Mouse (Mus musculus) limb, embryonic 13.5 days (tissue): ENCODE measurements at regions not wholly inside any gene's neighbourhood (a gene's known extent, or its start where the extent isn't known, plus 50 kb on each side); places are given as distances from the start of the nearest gene placed in this dataset.

Source experiments
- ATAC-seq: fragments of 200-750 bp; cut with Nextera tagmentation; 2 replicates; pipeline ENCODE4 v1.8.0; 2017; ENCODE audit warnings: low read depth, moderate number of reproducible peaks, moderate TSS enrichment; ENCODE audit not compliant: low FRiP score
- H3K27ac ChIP-seq: fragments of 300-500 bp; sonication (generic); 2 replicates; pipeline ENCODE4 v1.5.1; 2015; ENCODE audit warnings: inconsistent platforms, mild to moderate bottlenecking, moderate library complexity
- H3K27me3 ChIP-seq: fragments of 300-500 bp; sonication (generic); 2 replicates; pipeline ENCODE4 v1.6.1; 2015; ENCODE audit warnings: mild to moderate bottlenecking, inconsistent platforms
- H3K36me3 ChIP-seq: fragments of 300-500 bp; sonication (generic); 2 replicates; pipeline ENCODE4 v1.6.1; 2015; ENCODE audit warnings: inconsistent platforms, mild to moderate bottlenecking, moderate library complexity
- H3K4me1 ChIP-seq: fragments of 300-500 bp; sonication (generic); 2 replicates; pipeline ENCODE4 v1.6.1; 2015; ENCODE audit warnings: inconsistent platforms
- H3K4me2 ChIP-seq: fragments of 300-500 bp; sonication (generic); replicated peaks from 2 replicates; pipeline ENCODE4 v1.6.1; 2015; ENCODE audit warnings: inconsistent platforms, mild to moderate bottlenecking, moderate library complexity
- H3K4me3 ChIP-seq: fragments of 300-500 bp; sonication (generic); 2 replicates; pipeline ENCODE4 v1.5.1; 2015; ENCODE audit warnings: moderate library complexity, mild to moderate bottlenecking, inconsistent platforms
- H3K9ac ChIP-seq: fragments of 300-500 bp; sonication (generic); 2 replicates; pipeline ENCODE4 v1.6.1; 2015; ENCODE audit warnings: mild to moderate bottlenecking, inconsistent platforms
- H3K9me3 ChIP-seq: fragments of 300-500 bp; sonication (generic); 2 replicates; pipeline ENCODE4 v1.6.1; 2016; ENCODE audit warnings: inconsistent platforms
- WGBS: fragments of 180-500 bp; shearing (Covaris S2); methylation state at CpG from one replicate; pipeline ENCODE4 v1.1.7; 2015; 5-methylcytosine and 5-hydroxymethylcytosine counted together

DNA sequence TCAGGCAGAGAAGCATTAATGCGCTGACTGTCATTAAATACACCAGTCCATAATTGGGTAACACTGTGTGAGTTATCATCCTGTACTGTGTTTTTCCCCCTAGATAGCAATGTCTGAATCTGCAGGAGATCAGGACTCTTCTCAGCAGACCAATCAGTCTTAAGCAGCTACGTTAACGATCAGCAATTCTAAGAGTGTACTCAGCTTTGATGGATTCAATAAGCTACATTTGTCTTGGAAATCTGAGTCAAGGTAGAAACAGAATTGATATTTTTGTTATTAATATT lies 442.8 kb upstream of the Nr2f1 start:
- 82% methylated on average over 3 of the region's 3 CpGs for WGBS
- Histone ChIP-seq H3K9me3 (no peaks in the 10 kb centered on the region), H3K4me3 (no peak overlapping the region), H3K4me2 (no peak overlapping the region), H3K4me1 (no peaks in the 10 kb centered on the region), H3K27me3 (no peaks in the 10 kb centered on the region), H3K27ac (no peak overlapping the region), H3K9ac (no peak overlapping the region), H3K36me3 (no peaks in the 10 kb centered on the region)
- no peak for ATAC-seq

DNA sequence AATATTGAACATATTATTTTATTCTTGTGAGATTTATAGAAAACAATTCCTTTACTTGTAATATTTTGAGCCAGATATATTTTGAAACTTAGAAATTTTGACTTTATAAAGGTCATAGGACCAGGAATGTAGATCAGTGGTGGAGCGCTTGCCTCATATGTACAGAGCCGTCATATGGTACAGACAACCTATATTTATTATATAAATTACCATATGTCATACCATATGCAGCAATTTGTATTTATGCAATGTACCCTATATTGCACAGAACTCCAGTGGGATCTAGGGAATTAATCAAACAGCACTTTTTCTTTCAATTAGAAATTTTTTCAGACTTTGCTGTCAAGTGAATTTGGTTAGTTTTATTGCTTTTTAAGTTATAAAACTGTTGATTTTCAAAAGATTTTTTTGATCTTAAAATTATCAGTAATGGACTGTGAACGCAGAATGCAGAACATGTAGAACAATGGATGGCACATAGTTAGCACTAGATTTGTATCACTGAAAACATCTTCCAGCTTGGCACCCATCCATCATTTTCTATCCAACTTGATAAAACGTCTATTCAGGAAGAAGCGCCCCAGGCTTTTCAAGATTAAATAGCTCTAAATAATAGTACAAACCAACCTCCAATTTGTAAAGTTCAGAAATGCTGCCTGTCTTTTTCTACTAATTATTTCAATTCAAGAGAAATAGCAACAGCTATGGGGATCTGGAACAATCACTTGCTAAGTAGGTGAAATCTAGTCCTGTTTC lies 442.3 kb upstream of the Nr2f1 start:
- Histone ChIP-seq H3K4me2 (no peak overlapping the region), H3K36me3 (no peaks in the 10 kb centered on the region), H3K4me1 (no peaks in the 10 kb centered on the region), H3K27ac (no peak overlapping the region), H3K27me3 (no peaks in the 10 kb centered on the region), H3K9me3 (no peaks in the 10 kb centered on the region), H3K9ac (no peak overlapping the region), H3K4me3 (no peak overlapping the region)
- WGBS = 85% methylated on average over 5 of the region's 5 CpGs
- ATAC-seq = no peak

DNA sequence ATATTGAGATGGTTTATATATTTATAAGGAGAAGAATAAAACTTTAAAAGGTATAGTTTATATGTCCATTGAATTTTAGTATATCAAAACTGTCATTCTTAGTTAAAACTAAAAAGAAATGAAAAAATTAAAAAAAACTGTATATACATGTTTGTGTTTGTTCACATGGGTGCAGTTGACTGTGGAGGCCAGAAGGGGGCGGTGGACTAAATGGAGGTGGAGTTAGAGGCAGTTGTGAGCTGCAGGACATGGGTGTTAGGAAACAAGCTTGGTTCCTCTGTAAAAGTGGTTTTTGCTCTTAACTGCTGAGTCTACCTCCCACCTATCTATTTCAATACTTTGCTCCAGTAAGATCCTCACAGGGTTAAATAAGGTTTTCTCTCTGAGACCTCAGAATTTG lies 440.8 kb upstream of the Nr2f1 start:
- 67% methylated on average over 1 of the region's 1 CpGs for WGBS
- no peak for ATAC-seq
- H3K4me1 ChIP-seq = no peaks in the 10 kb centered on the region
- H3K36me3 ChIP-seq = no peaks in the 10 kb centered on the region
- no peak overlapping the region for H3K4me2 ChIP-seq
- no peaks in the 10 kb centered on the region for H3K9me3 ChIP-seq
- no peak overlapping the region for H3K9ac ChIP-seq
- no peaks in the 10 kb centered on the region for H3K27me3 ChIP-seq
- no peak overlapping the region for H3K27ac ChIP-seq
- H3K4me3 ChIP-seq = no peak overlapping the region

DNA sequence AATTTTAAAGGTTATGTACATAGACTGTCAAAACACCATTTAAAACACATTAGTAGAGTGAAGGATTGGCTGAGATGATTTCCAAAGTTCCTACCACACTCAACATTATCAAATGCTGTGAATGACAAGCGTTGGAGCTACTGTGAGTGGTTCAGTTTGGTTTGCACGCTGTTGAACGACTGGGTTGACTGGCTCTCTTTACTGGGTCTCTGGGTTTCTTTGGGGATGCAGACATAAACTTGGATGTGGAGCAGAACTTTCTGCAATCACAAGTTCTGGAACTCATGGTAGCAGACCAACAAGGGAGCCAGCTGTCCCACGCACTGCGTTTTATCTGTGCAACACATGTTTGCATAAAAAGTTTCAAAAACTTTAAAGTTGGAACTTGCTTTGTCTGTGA lies 438.9 kb upstream of the Nr2f1 start:
- no peaks in the 10 kb centered on the region for H3K36me3 ChIP-seq
- H3K4me2 ChIP-seq = no peak overlapping the region
- ATAC-seq = no peak
- H3K4me1 ChIP-seq = no peaks in the 10 kb centered on the region
- no peak overlapping the region for H3K9ac ChIP-seq
- 87% methylated on average over 5 of the region's 5 CpGs for WGBS
- no peaks in the 10 kb centered on the region for H3K27me3 ChIP-seq
- no peaks in the 10 kb centered on the region for H3K9me3 ChIP-seq
- H3K4me3 ChIP-seq = no peak overlapping the region
- H3K27ac ChIP-seq = no peak overlapping the region

DNA sequence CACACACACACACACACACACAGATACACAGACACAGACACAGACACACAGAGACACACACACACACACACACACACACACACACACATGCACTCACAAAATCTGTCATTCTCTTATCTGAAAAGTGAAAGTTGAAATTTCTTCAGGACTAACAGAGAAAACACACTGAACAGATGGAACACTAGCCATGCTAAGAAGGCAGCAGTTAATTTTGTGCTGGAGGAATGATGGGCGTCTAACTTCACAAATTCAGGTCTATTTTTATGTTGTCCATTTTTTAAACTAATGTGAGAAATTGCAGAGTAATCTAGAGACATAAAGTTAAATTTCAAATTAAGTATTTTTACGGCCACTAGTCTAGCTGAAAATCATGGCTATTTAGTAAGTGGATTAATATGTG lies 432.1 kb upstream of the Nr2f1 start:
- ATAC-seq = no peak
- WGBS = 84% methylated on average over 2 of the region's 2 CpGs
- Histone ChIP-seq H3K4me2 (no peak overlapping the region), H3K27me3 (no peaks in the 10 kb centered on the region), H3K4me1 (0 out of 2 replicates have a peak, but pooled peaks cover 8% of the 10 kb centered on the region), H3K27ac (no peak overlapping the region), H3K4me3 (no peak overlapping the region), H3K36me3 (no peaks in the 10 kb centered on the region), H3K9ac (no peak overlapping the region), H3K9me3 (no peaks in the 10 kb centered on the region)

DNA sequence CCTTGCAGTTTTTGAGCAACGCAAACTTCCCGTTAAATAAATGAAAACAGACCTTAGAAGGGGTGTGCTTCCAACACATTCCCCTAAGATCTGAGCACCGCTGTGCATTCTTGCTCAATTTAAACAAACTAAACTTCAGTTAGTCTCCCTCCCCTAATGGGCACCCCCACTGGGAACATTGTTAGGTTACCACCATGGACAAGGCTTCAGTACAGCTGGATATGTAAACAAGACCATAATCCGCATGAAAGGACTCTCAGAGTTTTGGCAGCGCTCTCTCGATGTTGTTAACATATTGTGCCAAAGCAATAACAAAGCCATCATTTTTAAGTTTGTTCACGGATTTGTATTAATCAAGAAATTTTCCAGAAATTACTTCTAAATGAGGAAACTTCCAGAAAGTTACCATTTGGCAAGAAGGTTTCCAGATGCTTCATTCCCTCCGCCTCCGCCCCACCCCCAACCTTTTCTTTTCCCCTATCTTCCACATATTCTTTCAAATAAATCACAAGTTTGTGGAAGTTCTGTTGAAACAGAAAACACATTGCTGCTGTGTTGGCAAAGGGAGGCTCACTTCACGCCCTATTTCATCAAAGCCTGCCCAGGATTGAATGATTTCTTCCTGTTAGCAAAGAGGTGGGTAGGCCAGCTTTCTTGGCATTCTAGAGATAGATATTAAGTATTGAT lies 429.6 kb upstream of the Nr2f1 start:
- H3K4me3 ChIP-seq = no peak overlapping the region
- ATAC-seq = peak; percentile 83
- H3K27ac ChIP-seq = no peak overlapping the region
- peak overlapping the region; percentile 40 for H3K4me2 ChIP-seq
- no peaks in the 10 kb centered on the region for H3K9me3 ChIP-seq
- peaks cover 17% of the 10 kb centered on the region; the same call in 1 of the 2 replicates for H3K4me1 ChIP-seq
- no peaks in the 10 kb centered on the region for H3K27me3 ChIP-seq
- no peaks in the 10 kb centered on the region for H3K36me3 ChIP-seq
- H3K9ac ChIP-seq = no peak overlapping the region
- 16% methylated on average over 10 of the region's 10 CpGs for WGBS

DNA sequence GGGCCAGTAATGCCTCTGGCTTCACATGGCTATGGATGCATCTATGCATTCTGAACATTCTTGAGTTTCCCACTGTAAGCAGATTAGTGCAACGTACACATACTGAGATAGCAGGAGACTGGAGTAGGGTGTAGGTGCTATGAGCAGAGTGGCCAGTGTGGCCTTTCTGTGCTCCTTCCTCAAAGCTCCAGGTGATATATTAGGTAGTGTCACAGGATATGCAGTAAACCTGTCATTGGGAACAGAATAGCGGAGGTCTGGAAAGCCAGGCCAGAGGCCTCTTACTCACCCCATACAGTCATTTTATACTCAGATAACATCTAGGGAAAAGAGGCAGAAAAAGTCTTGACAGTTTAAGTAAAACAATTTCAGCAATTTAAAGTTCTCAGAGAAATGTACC lies 424.1 kb upstream of the Nr2f1 start:
- Histone ChIP-seq H3K27ac (no peak overlapping the region), H3K4me2 (no peak overlapping the region), H3K4me3 (no peak overlapping the region), H3K9ac (no peak overlapping the region), H3K9me3 (no peaks in the 10 kb centered on the region), H3K36me3 (no peaks in the 10 kb centered on the region), H3K27me3 (no peaks in the 10 kb centered on the region), H3K4me1 (peaks cover 9% of the 10 kb centered on the region; the same call in 1 of the 2 replicates)
- ATAC-seq = no peak
- 40% methylated on average over 2 of the region's 2 CpGs for WGBS

DNA sequence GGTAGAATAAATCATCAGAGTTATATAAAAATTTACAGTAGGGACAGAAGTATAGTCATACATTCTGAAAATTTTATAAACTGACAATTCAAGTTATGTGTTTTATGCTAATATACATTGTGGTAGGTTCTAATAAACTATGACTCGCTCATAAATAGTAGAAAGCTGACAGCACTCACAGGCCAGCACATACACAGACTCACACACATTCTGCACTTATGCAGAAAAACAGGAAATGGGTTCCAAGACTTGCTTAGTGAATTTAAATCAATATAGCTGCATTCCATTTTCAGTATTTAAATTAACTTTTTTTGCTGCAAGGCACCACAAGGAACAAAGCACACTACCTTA lies 403.3 kb upstream of the Nr2f1 start:
- Histone ChIP-seq H3K36me3 (no peaks in the 10 kb centered on the region), H3K27me3 (no peaks in the 10 kb centered on the region), H3K4me1 (0 out of 2 replicates have a peak, but pooled peaks cover 5% of the 10 kb centered on the region), H3K27ac (no peak overlapping the region), H3K9ac (no peak overlapping the region), H3K4me2 (no peak overlapping the region), H3K4me3 (no peak overlapping the region), H3K9me3 (no peaks in the 10 kb centered on the region)
- ATAC-seq = no peak
- WGBS = 65% methylated on average over 1 of the region's 1 CpGs

DNA sequence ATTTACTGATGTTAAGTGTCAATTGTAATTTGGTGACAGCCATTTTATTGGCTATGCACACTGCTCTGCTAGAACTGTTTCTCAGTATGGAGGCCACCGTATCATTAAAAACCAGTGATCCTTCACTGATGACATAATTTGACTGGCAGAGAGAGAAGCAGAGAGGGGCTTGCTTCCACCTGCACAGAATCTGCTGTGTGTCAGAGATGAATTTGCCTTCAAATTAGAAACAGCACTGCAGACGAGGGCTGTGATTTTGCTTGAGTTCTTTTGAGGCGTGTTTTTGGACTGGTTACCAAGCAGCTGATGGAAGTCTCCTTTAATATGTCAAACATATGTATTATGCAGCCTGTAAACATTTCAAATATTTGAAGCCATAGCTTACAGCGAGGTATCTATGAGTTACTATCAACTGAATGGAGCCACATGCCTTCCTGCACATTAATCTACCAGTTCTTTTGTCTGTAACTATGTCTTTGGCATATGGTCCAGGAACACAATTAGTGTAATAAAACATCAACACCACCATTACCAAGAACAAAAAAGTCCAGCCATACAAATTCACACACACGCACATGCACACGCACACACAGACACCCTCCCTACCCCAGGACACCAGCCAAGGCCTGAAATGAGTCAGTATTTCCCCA lies 402.8 kb upstream of the Nr2f1 start:
- no peaks in the 10 kb centered on the region for H3K9me3 ChIP-seq
- H3K27me3 ChIP-seq = no peaks in the 10 kb centered on the region
- no peak overlapping the region for H3K4me2 ChIP-seq
- H3K27ac ChIP-seq = no peak overlapping the region
- H3K4me1 ChIP-seq = 0 out of 2 replicates have a peak, but pooled peaks cover 5% of the 10 kb centered on the region
- no peak overlapping the region for H3K4me3 ChIP-seq
- H3K9ac ChIP-seq = no peak overlapping the region
- WGBS = 35% methylated on average over 6 of the region's 6 CpGs
- no peak; the same call in 1 of the 2 replicates for ATAC-seq
- H3K36me3 ChIP-seq = no peaks in the 10 kb centered on the region

DNA sequence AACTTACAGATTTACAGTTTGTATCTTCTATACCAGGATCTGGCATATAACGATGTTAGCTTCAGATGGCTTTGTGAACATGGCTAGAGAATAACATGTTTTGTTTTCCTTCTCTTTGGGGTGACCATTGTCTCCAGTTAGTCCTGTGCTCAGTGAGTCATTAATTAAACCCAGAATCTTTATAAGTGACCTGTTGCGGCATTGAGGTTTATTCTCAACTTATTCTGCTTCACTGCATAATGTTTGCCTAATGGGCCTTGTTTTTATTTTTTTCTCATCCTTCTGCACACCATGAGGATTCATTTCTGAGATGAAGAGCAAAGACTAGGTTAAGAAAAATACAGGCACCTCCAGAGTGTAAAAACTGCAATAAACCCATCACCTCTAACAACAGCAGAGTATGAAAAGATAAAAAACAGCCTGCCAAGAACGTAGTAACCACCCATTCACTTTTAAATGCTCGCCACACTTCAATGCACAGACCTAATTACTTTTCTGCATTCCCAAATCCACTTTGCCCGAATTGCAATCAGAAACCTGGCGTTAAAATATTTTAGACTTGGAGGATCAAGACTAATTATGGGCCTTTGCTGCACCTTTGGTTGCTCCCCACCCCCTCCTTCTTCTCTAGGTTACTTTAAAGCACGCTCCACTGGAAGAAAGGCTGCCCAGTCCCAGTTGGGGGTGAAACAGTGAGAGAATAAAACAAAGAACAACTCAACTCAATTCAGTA lies 381.5 kb upstream of the Nr2f1 start:
- H3K4me3 ChIP-seq = no peak overlapping the region
- H3K9ac ChIP-seq = no peak overlapping the region
- ATAC-seq = no peak; the same call in 1 of the 2 replicates
- H3K27me3 ChIP-seq = no peaks in the 10 kb centered on the region
- H3K27ac ChIP-seq = no peak overlapping the region
- 28% methylated on average over 7 of the region's 7 CpGs for WGBS
- H3K36me3 ChIP-seq = no peaks in the 10 kb centered on the region
- no peaks in the 10 kb centered on the region for H3K9me3 ChIP-seq
- H3K4me2 ChIP-seq = no peak overlapping the region
- H3K4me1 ChIP-seq = peaks cover 3% of the 10 kb centered on the region; the same call in 1 of the 2 replicates

DNA sequence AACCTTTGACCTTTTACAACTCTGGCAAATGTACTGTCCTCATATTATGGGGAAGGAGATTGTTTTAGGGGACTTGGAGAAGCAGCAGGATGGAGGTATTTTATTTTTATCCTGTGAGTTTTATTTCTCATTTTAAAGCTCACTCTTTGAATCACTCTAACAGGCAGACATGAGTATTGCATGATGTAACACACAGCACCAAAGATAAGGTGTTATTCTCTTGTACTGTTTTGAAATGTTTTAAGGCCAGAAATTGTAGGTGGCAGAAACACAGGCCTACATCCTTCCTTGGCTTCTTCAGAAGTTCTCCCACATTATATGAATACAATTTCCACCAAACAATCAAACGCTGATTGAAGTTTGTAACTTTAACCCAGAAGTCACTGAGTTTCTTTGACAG lies 377.9 kb upstream of the Nr2f1 start:
- Histone ChIP-seq H3K27me3 (no peaks in the 10 kb centered on the region), H3K4me1 (peaks cover 3% of the 10 kb centered on the region; the same call in 1 of the 2 replicates), H3K27ac (no peak overlapping the region), H3K4me2 (no peak overlapping the region), H3K36me3 (no peaks in the 10 kb centered on the region), H3K4me3 (no peak overlapping the region), H3K9ac (no peak overlapping the region), H3K9me3 (no peaks in the 10 kb centered on the region)
- no peak for ATAC-seq
- WGBS = 88% methylated on average over 1 of the region's 1 CpGs
